Mouse (Mus musculus): ENCODE results near the gene Susd3. TPM values are rescaled to one million over a fixed set of nuclear protein-coding genes. Genes with fewer than 3 reads are reported as not detected.

Susd3 gene
- polyA plus RNA-seq, 1 experiment from 2014 or later = 0.85 TPM

DNA sequence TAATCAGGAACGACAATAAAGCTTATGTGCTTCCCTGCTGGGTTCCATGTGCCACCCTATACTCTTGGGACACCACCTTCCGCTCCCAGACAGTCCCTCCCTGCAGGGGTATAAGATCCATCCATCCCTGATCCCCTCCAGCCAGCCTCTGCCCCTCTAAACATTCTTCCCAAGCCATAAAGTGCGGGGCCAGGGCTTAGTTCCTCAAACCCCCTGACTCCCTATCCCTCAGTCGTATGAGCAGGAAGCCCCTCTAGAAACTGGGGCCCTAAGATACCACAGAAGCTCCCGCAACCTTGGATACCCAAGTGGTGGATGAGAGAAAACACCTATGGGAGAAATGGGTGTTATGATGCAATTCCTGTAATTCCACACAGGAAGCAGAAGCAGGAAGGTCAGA, 52.3 kb downstream of the Susd3 start:
- H3K4me1 ChIP-seq (ENCODE audit: control insufficient read depth, insufficient read depth, low read depth, low read length) = peaks cover 3% of the 10 kb centered on the region
- H3K4me3 ChIP-seq (ENCODE audit: low read length) = no peak overlapping the region
- H3K27ac ChIP-seq (ENCODE audit: low read depth, low read length) = no peak overlapping the region
- no peaks in the 10 kb centered on the region for H3K9me3 ChIP-seq (ENCODE audit: control insufficient read depth, low read length)
- ATAC-seq = no peak
- H3K36me3 ChIP-seq (ENCODE audit: control insufficient read depth, insufficient read depth, low read length) = peaks cover 4% of the 10 kb centered on the region
- H3K9ac ChIP-seq (ENCODE audit: low read depth, low read length) = no peak overlapping the region
- H3K27me3 ChIP-seq (replicated peaks; ENCODE audit: control insufficient read depth, insufficient read depth, low read length) = no peaks in the 10 kb centered on the region
- WGBS = 86% methylated on average over 5 of the region's 5 CpGs
- H3K4me2 ChIP-seq (ENCODE audit: low read length) = no peak overlapping the region

DNA sequence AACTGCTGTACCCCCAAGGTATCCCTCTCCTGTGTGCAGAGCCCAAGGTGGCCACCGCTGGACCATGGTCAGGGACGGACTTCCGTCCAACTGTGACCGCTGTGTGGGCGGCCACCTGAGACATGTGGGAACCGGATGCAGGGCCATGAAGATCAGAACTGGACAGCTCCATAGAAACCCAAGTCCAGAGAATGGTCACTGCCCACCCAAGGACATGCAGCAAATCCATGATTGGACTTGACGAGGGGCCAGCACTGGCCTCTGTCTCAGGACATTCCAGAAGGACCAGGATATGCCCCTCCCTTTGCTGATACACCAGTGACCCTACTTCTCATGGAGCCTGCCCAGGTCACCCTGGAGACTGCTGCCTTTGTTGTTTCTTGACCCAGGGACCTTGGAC, 52.9 kb downstream of the Susd3 start:
- Histone ChIP-seq H3K4me1 (ENCODE audit: control insufficient read depth, insufficient read depth, low read depth, low read length) (peaks cover 7% of the 10 kb centered on the region), H3K27me3 (replicated peaks; ENCODE audit: control insufficient read depth, insufficient read depth, low read length) (no peaks in the 10 kb centered on the region), H3K4me2 (ENCODE audit: low read length) (no peak overlapping the region), H3K9me3 (ENCODE audit: control insufficient read depth, low read length) (no peaks in the 10 kb centered on the region), H3K36me3 (ENCODE audit: control insufficient read depth, insufficient read depth, low read length) (peaks cover 4% of the 10 kb centered on the region), H3K9ac (ENCODE audit: low read depth, low read length) (no peak overlapping the region), H3K4me3 (ENCODE audit: low read length) (no peak overlapping the region), H3K27ac (ENCODE audit: low read depth, low read length) (no peak overlapping the region)
- no peak for ATAC-seq
- WGBS = 94% methylated on average over 7 of the region's 7 CpGs

DNA sequence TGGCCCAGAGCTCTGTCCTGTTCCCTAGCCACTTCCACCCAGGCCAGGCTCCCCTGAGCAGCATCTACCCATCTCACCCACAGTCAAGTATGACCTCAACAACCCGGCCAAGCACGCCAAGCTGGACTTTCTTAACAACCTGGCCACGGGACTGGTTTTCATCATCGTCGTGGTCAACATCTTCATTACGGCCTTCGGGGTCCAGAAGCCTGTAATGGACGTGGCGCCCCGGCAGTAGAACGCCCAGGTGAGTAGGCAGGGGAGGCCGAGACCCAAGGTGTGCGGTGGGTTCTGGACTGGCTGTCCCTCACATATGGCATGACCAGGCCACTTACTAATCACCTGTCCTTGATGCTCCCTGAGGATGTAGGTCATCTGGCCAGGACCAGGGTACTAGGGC, 53.7 kb downstream of the Susd3 start:
- no peak overlapping the region for H3K4me2 ChIP-seq (ENCODE audit: low read length)
- no peaks in the 10 kb centered on the region for H3K9me3 ChIP-seq (ENCODE audit: control insufficient read depth, low read length)
- peaks cover 4% of the 10 kb centered on the region for H3K36me3 ChIP-seq (ENCODE audit: control insufficient read depth, insufficient read depth, low read length)
- no peak overlapping the region for H3K9ac ChIP-seq (ENCODE audit: low read depth, low read length)
- peaks cover 9% of the 10 kb centered on the region for H3K4me1 ChIP-seq (ENCODE audit: control insufficient read depth, insufficient read depth, low read depth, low read length)
- WGBS = 96% methylated on average over 13 of the region's 13 CpGs
- no peak for ATAC-seq
- H3K27me3 ChIP-seq (replicated peaks; ENCODE audit: control insufficient read depth, insufficient read depth, low read length) = no peaks in the 10 kb centered on the region
- H3K4me3 ChIP-seq (ENCODE audit: low read length) = no peak overlapping the region
- no peak overlapping the region for H3K27ac ChIP-seq (ENCODE audit: low read depth, low read length)

GRCm38 (mm10) chr13:49193650-49194049, 54.9 kb downstream of the Susd3 start:
- Histone ChIP-seq H3K9ac (ENCODE audit: low read depth, low read length) (no peak overlapping the region), H3K27ac (ENCODE audit: low read depth, low read length) (no peak overlapping the region), H3K36me3 (ENCODE audit: control insufficient read depth, insufficient read depth, low read length) (peaks cover 4% of the 10 kb centered on the region), H3K4me1 (ENCODE audit: control insufficient read depth, insufficient read depth, low read depth, low read length) (peaks cover 13% of the 10 kb centered on the region), H3K27me3 (replicated peaks; ENCODE audit: control insufficient read depth, insufficient read depth, low read length) (no peaks in the 10 kb centered on the region), H3K4me3 (ENCODE audit: low read length) (no peak overlapping the region), H3K9me3 (ENCODE audit: control insufficient read depth, low read length) (no peaks in the 10 kb centered on the region), H3K4me2 (ENCODE audit: low read length) (no peak overlapping the region)
- ATAC-seq = no peak
- 97% methylated on average over 17 of the region's 17 CpGs for WGBS

DNA sequence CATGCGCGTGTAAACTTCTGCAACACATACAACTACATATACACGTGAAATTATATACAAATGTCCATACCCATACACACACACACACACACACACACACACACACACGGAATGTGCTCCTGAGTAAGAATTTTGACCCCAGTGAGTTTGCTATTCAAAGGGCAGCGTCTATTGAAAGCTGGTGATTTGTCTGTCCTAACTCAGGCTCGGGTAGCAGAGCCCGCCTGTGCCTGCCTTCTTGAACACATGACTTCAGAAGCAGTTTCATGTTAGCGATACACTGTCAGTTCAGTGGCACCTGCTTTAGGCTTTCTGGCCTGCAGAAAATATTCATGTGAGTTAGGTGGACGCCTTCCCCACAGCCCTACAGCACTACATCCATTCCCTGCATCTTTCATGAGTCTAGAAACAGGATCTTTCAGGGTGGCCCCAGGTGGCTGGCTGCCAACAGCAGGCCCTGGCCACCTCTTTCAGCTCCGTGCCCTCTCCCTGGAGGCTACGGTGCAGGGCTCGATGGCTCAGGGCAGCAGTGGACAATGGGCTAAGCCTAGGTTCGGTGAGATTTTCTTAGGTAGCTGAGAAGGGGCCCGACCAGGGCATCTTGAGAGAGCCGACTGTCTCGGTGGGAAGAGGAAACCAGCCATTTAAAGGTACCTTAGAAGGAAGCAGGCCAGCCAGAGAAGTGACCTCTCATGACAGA, 56.2 kb downstream of the Susd3 start:
- Histone ChIP-seq H3K4me3 (ENCODE audit: low read length) (no peak overlapping the region), H3K4me2 (ENCODE audit: low read length) (no peak overlapping the region), H3K27ac (ENCODE audit: low read depth, low read length) (no peak overlapping the region), H3K27me3 (replicated peaks; ENCODE audit: control insufficient read depth, insufficient read depth, low read length) (no peaks in the 10 kb centered on the region), H3K4me1 (ENCODE audit: control insufficient read depth, insufficient read depth, low read depth, low read length) (peaks cover 20% of the 10 kb centered on the region), H3K36me3 (ENCODE audit: control insufficient read depth, insufficient read depth, low read length) (peaks cover 4% of the 10 kb centered on the region), H3K9me3 (ENCODE audit: control insufficient read depth, low read length) (no peaks in the 10 kb centered on the region), H3K9ac (ENCODE audit: low read depth, low read length) (no peak overlapping the region)
- no peak for ATAC-seq
- WGBS = 63% methylated on average over 16 of the region's 16 CpGs

DNA sequence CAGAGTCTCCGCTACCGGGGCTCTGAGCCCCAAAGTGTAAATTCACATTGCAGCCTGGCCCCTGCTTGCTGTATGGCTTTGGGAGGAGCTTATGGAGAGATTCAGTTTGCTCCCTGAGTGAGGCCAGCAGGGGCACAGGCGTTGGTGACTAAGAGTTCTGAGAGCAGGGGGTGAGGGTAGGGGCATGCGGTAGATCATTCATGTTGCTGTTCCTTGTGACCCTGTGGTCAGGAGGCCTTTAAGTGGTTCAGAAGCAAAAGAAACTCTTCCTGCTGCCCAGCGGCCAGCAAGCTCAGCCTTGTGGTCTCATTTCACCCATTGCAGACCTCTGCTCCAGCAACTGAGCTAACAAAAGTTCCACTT, 56.9 kb downstream of the Susd3 start:
- Histone ChIP-seq H3K27ac (ENCODE audit: low read depth, low read length) (no peak overlapping the region), H3K36me3 (ENCODE audit: control insufficient read depth, insufficient read depth, low read length) (peaks cover 4% of the 10 kb centered on the region), H3K9me3 (ENCODE audit: control insufficient read depth, low read length) (no peaks in the 10 kb centered on the region), H3K27me3 (replicated peaks; ENCODE audit: control insufficient read depth, insufficient read depth, low read length) (no peaks in the 10 kb centered on the region), H3K4me1 (ENCODE audit: control insufficient read depth, insufficient read depth, low read depth, low read length) (peaks cover 25% of the 10 kb centered on the region), H3K4me2 (ENCODE audit: low read length) (no peak overlapping the region), H3K9ac (ENCODE audit: low read depth, low read length) (no peak overlapping the region), H3K4me3 (ENCODE audit: low read length) (no peak overlapping the region)
- WGBS = 45% methylated on average over 5 of the region's 5 CpGs
- ATAC-seq = no peak

DNA sequence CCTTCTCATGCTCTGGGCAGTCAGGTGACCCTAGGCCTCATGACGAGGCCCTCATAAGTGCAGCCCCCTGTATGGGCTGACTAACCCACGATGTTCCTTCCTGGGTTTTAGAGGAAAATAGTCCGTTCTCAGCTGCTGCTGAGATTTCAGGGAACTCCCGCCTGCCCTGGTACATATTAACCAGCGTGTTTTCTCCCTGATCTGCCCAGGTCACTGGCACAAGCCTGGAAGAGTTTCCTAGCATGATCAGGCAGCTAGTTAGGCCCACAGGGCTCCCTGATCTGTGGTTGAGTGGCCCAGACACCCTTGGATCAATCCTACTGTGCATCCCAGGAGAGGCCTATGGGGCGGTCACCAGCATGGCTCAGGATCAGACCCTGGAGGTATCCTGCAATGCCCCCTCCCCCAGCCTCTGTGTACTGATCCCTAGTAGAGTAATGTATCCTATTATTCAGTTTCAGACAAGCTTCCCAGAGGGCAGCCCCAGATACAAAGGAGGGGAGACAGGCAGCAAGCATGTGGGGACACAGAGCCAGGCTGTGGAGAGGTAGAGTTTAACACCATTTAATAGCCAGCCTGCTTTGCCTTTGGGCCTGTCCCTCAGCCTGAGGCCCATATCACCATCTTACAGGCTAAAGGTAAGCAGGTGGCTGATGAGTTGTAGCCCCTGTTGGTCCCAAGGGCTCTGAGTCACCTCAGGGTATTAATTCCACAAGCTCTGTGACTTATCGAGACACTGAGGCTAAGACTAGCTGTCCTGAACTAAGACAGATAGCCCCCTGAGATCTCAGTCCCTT, 57.4 kb downstream of the Susd3 start:
- Histone ChIP-seq H3K4me2 (ENCODE audit: low read length) (no peak overlapping the region), H3K9ac (ENCODE audit: low read depth, low read length) (peak overlapping the region; percentile 17), H3K9me3 (ENCODE audit: control insufficient read depth, low read length) (no peaks in the 10 kb centered on the region), H3K4me3 (ENCODE audit: low read length) (no peak overlapping the region), H3K27ac (ENCODE audit: low read depth, low read length) (no peak overlapping the region), H3K4me1 (ENCODE audit: control insufficient read depth, insufficient read depth, low read depth, low read length) (peaks cover 26% of the 10 kb centered on the region), H3K27me3 (replicated peaks; ENCODE audit: control insufficient read depth, insufficient read depth, low read length) (no peaks in the 10 kb centered on the region), H3K36me3 (ENCODE audit: control insufficient read depth, insufficient read depth, low read length) (peaks cover 4% of the 10 kb centered on the region)
- ATAC-seq = no peak
- 66% methylated on average over 7 of the region's 7 CpGs for WGBS

DNA sequence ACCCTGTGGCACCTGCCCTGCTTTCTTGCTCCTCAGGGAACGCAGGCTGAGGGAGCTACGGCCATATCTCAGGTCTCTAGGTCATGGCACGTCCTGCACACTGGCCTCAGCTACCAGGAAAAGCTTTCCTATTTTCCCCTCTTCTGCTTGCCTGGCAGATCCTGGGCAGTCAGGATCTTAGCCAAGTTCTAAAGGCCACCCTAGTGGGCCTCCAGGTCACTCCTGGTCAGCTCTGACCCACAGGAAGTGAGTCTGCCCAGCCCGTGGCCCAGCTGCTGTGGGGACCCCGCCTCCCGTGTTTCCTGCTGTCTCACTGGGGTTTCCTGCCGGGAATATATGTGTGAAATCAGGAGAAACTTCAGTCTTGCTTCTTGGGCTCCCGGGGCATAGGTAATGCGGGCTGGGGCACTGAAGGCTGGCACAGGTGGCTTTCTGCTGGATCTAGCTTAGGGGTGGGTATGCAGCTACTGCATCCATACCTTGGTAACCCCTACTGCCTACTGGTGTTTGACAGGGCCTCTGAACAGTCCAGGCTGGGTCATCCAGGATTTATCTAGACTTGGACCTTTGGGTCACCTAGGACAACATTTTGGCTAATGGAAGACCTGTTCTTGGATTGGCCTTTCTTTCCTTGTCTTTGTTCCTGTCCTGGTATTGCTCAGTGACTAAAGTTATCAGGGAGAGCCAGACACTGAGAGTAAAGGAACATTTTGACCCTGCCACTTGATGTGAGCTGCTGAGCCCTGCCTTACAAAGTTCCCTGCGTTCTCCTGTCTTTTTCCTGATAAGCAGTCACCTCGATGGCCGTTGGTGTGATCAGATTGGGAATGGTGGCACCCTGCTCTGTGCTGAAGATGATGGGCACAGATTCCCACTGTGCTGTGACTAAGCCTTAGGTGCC, 58.3 kb downstream of the Susd3 start:
- H3K27me3 ChIP-seq (replicated peaks; ENCODE audit: control insufficient read depth, insufficient read depth, low read length) = no peaks in the 10 kb centered on the region
- H3K4me1 ChIP-seq (ENCODE audit: control insufficient read depth, insufficient read depth, low read depth, low read length) = peaks cover 26% of the 10 kb centered on the region
- no peak overlapping the region; the same call in 1 of the 2 replicates for H3K9ac ChIP-seq (ENCODE audit: low read depth, low read length)
- ATAC-seq = no peak
- WGBS = 83% methylated on average over 12 of the region's 12 CpGs
- H3K4me2 ChIP-seq (ENCODE audit: low read length) = no peak overlapping the region
- no peaks in the 10 kb centered on the region for H3K36me3 ChIP-seq (ENCODE audit: control insufficient read depth, insufficient read depth, low read length)
- no peak overlapping the region for H3K4me3 ChIP-seq (ENCODE audit: low read length)
- H3K9me3 ChIP-seq (ENCODE audit: control insufficient read depth, low read length) = no peaks in the 10 kb centered on the region
- H3K27ac ChIP-seq (ENCODE audit: low read depth, low read length) = no peak overlapping the region

DNA sequence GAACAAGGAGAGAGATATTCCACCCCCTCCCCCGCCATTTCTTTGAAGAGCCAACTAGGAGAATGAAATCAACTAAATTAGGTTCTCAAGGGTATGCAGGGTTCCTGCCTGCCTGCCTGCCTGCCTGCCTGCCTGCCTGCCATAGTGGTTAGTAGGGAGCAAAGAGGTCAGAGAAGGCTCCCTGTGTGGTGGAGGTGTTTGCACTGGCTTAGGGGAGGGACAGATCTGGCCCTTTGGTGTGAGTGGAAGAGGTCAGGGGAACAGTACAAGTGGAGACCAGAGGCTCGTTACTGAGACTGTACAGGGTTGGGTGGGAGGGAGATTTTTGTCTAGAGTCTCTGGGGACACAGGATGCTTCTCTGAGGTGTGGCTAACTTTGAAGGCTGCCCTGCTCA, 59.5 kb downstream of the Susd3 start:
- Histone ChIP-seq H3K36me3 (ENCODE audit: control insufficient read depth, insufficient read depth, low read length) (no peaks in the 10 kb centered on the region), H3K9ac (ENCODE audit: low read depth, low read length) (no peak overlapping the region), H3K4me3 (ENCODE audit: low read length) (no peak overlapping the region), H3K4me1 (ENCODE audit: control insufficient read depth, insufficient read depth, low read depth, low read length) (peaks cover 26% of the 10 kb centered on the region), H3K9me3 (ENCODE audit: control insufficient read depth, low read length) (no peaks in the 10 kb centered on the region), H3K27me3 (replicated peaks; ENCODE audit: control insufficient read depth, insufficient read depth, low read length) (no peaks in the 10 kb centered on the region), H3K27ac (ENCODE audit: low read depth, low read length) (no peak overlapping the region), H3K4me2 (ENCODE audit: low read length) (no peak overlapping the region; the same call in 1 of the 2 replicates)
- 68% methylated on average over 2 of the region's 2 CpGs for WGBS
- ATAC-seq = no peak
